Mouse (Mus musculus) lung, adult 2 months (tissue): ENCODE results near the gene Zdhhc18. TPM values are rescaled to one million over a fixed set of nuclear protein-coding genes. Genes with fewer than 3 reads are reported as not detected.

ENCODE experiments used
- DNase-seq: peaks from one replicate; pipeline ENCODE4 v3.0.0; 2022
- H3K4me1 ChIP-seq: fragments of 200-500 bp; 2 replicates; pipeline ENCODE4 v1.6.1; 2011; ENCODE audit warnings: low read length; ENCODE audit not compliant: control insufficient read depth, insufficient read depth
- H3K4me3 ChIP-seq: fragments of 200-500 bp; replicated peaks from 2 replicates; pipeline ENCODE3; 2011; ENCODE audit warnings: low read depth, mild to moderate bottlenecking, control low read depth, low read length; ENCODE audit errors: extremely low read depth
- CTCF ChIP-seq: fragments of 200-500 bp; IDR thresholded peaks from 2 replicates; pipeline ENCODE4 v1.5.1; 2011; ENCODE audit warnings: mild to moderate bottlenecking, low read length, control low read depth; ENCODE audit not compliant: insufficient read depth
- POLR2A ChIP-seq: fragments of 200-500 bp; IDR thresholded peaks from 2 replicates; pipeline ENCODE4 v1.6.1; 2011; ENCODE audit warnings: low read depth, mild to moderate bottlenecking, control low read depth, low read length, borderline replicate concordance; ENCODE audit errors: extremely low read depth
- WGBS: fragments of 180-500 bp; shearing (Covaris S2); methylation state at CpG from one replicate; pipeline ENCODE4 v1.1.7; 2018; 5-methylcytosine and 5-hydroxymethylcytosine counted together
- polyA plus RNA-seq: library from polyadenylated mRNA; depleted of rRNA; stranded (reverse); fragments of >200 nt; gene quantifications from 2 replicates; pipeline ENCODE4 v1.2.3, GENCODE M21; 2012

Zdhhc18 gene
- polyA plus RNA-seq, 1 experiment = 85.6 TPM

DNA sequence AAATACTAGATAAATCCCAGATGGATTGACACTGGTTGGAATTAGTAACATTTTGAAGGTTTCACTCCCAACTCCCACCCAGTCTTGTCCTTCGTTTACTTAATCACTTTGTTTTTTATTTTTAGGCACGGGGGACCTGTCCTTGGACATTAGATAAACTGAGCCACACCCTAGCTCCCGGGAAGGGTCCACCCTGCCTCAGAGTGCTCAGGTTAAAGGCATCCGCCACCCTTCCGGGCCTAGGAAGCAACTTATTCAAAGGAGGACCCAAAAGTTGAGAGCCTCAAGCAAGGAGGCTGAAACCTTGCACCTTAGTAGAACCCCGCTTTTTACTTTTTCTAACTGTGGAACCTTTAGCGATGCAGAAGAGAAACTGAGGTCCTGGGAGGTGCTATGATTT lies 50.8 kb downstream of the Zdhhc18 start:
- peak overlapping the region; percentile 77 for H3K4me3 ChIP-seq
- WGBS = 18% methylated on average over 7 of the region's 7 CpGs
- H3K4me1 ChIP-seq = peaks cover 6% of the 10 kb centered on the region
- TF ChIP-seq CTCF (no peak), POLR2A (no peak)
- DNase-seq = no peak

DNA sequence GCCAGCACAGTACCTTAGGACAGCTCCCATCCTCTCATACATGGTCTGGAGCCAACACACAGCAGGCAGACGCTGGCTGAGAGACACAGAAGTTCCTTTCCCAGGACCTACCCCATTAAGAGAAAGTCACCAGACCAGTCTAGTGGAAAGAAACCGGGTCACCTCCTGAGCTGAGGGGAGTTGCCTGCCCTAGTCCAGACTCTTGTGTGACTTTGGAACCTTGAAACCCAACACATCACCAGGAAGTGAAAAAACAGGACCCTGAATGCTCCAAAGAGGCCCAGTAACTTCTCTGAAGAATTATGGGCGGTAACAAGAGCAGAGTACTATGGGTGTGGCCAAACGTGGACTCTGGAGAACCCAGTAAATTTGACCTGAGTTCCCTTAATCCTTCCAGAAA lies 51.3 kb downstream of the Zdhhc18 start:
- 38% methylated on average over 4 of the region's 4 CpGs for whole genome bisulfite sequencing
- no peak for DNase-seq
- Histone ChIP-seq H3K4me1 (peaks cover 6% of the 10 kb centered on the region), H3K4me3 (no peak overlapping the region)
- no peak for TF ChIP-seq CTCF

DNA sequence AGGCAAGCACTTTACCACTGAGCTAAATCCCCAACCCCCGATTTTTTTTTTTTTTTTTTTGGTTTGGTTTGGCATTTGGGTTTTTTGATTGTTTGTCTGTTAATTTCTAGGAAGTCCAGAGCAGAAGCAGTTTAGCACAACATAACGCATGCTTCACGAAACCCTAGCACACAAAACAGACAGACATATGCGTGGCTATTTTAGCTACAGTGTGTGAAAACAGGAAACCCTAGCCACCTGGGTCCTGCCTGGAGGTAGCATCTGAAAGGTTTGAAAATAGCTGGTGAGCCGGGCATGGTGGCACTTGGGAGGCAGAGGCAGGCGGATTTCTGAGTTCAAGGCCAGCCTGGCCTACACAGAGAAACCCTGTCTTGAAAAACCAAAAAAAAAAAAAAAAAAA lies 53.9 kb downstream of the Zdhhc18 start:
- no peak for DNase-seq
- Histone ChIP-seq H3K4me3 (no peak overlapping the region), H3K4me1 (peaks cover 6% of the 10 kb centered on the region)
- WGBS = 67% methylated on average over 6 of the region's 6 CpGs
- TF ChIP-seq CTCF (no peak), POLR2A (no peak)

DNA sequence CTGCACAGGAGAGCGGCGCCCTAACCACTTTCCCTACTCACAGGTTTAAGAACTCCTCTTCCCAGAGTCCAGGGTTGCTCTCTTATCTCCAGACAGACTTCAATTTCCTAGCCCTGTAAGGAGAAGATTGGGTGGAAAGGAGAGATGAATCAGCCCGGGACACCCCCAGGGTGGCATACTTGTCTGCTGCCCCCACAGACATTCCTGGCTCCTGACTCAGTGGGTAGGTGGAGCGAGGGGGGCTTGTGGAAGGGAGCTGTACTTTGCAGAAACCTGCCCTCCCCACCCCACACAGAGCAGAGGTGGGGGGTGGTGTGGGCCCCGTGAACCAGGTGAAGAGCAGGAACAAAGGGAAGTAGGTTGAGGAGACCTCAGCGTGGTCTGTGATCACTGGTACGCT lies 54.4 kb downstream of the Zdhhc18 start:
- TF ChIP-seq POLR2A (no peak), CTCF (no peak)
- H3K4me3 ChIP-seq = no peak overlapping the region
- 63% methylated on average over 7 of the region's 7 CpGs for WGBS
- H3K4me1 ChIP-seq = peaks cover 6% of the 10 kb centered on the region
- no peak for DNase-seq

DNA sequence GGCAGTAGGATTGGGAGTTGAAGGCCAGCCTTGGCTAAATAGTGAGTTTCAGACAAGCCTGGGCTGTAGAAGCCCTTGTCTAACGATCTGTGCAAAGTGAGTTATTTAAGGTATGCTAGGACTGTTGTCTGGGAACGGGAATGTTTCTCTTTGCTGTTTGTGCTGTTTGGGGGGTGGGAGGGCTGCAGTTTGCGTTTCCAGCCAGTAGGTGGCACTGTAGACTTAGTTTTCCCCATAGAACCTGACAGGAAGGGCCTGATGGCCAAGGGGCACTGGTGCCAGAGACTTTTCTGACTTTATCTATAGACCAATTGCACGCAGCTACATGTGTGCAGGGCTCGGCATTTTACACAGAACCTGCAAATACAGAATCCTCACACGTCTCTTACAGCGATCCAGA lies 57.4 kb downstream of the Zdhhc18 start:
- peak; percentile 76 for DNase-seq
- 23% methylated on average over 7 of the region's 7 CpGs for WGBS
- H3K4me3 ChIP-seq = no peak overlapping the region
- TF ChIP-seq POLR2A (no peak), CTCF (peak; percentile 97)
- no peaks in the 10 kb centered on the region for H3K4me1 ChIP-seq

DNA sequence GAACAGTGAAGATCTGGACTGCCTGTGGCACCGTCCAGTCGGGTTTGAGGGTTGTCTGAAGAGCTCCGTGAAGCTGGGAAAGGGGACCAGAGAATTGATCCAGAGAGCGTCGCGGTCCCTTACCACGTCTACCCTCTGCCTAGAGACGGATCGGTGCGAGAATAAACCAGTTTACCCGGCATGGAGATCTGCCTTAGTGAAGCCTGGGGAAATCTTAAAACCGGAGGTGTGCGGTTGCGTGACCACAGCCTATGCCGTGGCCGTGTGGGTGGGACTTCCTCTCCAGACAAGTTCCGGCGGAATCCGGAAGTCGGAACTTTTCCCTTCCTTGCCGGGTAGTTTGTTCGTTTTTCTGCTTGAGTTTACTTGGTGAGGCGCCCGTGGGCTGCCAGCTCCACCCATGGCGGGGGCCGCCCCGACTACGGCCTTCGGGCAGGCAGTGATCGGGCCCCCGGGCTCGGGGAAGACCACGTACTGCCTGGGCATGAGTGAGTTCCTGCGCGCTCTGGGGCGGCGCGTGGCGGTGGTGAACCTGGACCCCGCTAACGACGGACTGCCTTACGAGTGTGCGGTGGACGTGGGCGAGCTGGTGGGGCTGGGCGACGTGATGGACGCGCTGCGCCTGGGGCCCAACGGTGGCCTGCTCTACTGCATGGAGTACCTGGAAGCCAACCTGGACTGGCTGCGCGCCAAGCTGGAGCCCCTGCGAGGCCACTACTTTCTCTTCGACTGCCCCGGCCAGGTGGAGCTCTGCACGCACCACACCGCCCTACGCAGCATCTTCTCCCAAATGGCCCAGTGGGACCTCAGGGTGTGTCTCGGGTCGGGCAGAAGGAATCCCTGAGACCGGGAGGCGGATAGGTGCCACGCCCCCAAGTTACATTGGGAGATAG lies 65.6 kb downstream of the Zdhhc18 start, which contains the start of gene Gpn2:
Gene Gpn2, plus strand, starts transcription at position 304 of the 893 bp plus-strand sequence.
- peaks cover 3% of the 10 kb centered on the region; the same call in 1 of the 2 replicates for H3K4me1 ChIP-seq
- H3K4me3 ChIP-seq = peak within 1 kb of the TSS; percentile 84
- peak; percentile 77 for DNase-seq
- TF ChIP-seq CTCF (no peak), POLR2A (peak; percentile 65; the same call in 1 of the 2 replicates)
- WGBS = 2% methylated on average over 65 of the region's 65 CpGs

DNA sequence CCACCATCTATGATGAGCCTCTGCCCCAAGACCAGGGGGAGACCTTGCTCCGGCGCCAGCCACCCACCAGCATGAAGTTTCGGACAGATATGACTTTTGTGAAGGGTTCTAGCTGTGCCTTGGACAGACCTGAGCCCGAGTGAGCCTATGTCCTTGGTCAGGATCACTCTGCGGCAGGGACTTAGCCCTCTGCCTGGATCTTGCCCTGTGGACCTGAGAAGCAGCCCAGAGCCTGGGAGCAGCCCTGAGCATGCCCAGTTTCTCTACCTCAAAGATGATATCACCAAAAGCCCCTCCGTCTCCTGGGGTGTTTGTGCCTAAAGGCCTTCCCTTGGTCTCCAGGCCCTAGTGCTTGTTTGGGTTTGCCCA lies 66.3 kb downstream of the Zdhhc18 start:
- H3K4me1 ChIP-seq = peaks cover 3% of the 10 kb centered on the region; the same call in 1 of the 2 replicates
- DNase-seq = no peak
- H3K4me3 ChIP-seq = peak overlapping the region; percentile 84
- TF ChIP-seq POLR2A = no peak
- no peak for TF ChIP-seq CTCF
- 54% methylated on average over 6 of the region's 6 CpGs for WGBS

DNA sequence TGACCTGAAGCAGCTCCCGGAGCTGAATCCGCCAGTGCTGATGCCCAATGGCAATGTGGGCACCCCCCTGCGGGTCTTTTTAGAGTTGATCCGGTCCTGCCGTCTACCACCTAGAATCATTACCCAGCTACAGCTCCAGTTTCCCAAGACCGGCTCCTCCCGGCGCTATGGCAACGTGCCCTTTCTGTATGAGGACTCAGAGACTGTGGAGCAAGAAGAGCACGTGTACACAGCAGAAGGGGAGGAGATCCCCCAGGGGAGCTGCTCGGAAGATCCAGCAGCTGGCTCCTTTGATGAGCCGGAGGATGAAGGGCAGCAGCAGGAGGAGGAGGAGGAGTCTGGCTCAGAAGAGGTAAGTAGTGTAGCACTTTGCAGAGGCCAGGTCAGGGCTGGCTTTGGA lies 72.0 kb downstream of the Zdhhc18 start:
- Histone ChIP-seq H3K4me3 (no peak overlapping the region), H3K4me1 (no peaks in the 10 kb centered on the region)
- DNase-seq = no peak
- TF ChIP-seq CTCF (no peak), POLR2A (no peak)
- WGBS = 81% methylated on average over 12 of the region's 12 CpGs

DNA sequence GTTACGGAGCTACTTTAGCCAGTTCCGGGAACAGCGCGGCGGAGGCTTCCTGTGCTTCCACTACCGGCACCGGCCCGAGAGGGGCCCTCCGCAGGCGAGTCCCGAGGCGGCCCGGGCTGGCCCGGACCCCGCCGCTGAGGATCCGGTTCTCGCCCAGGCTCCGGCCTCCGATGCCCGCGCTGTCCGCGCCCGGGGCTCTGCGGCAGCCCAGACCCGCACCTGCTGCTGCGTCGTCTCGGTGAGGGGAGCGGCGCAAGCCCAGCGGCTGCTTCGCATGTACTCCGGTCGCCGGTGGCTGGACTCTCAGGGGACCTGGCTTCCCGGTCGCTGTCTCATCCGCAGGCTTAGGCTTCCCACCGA lies 75.1 kb downstream of the Zdhhc18 start:
- WGBS = under 1% methylated on average over 41 of the region's 41 CpGs

DNA sequence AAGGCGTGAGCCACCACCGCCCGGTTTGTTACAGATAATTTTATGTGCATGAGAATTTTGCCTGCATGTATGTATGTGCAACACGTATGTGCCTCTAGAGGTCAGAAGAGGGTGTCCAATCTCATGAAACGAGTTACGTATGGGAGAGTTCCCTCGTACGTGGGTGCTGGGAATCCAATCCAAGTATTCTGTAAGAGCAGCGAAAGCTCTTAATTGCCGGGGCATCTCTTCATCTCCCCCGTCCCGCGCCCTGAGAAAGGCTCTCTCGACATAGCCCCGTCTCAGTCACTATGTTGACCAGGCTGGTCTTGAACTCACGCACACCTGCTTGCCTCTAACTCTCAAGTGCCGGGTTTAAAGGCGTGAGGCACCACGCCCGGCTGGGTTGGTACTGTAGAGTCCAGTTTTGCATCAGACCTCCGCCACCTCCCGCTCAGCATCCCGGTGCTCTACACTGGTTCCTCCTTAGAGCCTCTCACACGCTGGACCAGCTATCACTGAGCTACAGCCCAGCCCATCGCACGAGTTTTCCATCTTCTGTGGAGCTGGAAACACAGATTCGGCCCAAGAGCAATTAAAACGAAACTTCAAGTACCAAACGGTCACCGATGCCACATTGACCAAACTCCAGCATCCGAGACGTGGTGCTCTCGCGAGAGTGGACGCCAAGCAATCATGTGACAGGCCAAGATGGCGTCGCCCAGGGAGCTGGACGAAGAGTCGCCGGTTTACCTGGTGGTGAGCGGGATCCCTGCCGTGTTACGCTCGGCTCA lies 75.7 kb downstream of the Zdhhc18 start, which contains the start of gene Gpatch3:
Gene Gpatch3, plus strand, starts transcription at position 676 of the 773 bp plus-strand sequence.
- Histone ChIP-seq H3K4me1 (no peaks in the 10 kb centered on the region), H3K4me3 (peak within 1 kb of the TSS; percentile 80)
- TF ChIP-seq CTCF (no peak), POLR2A (peak; percentile 90; the same call in 1 of the 2 replicates)
- 3% methylated on average over 44 of the region's 44 CpGs for WGBS
- peak; percentile 92 for DNase-seq

More for the DNA sequence above, 75.1 kb downstream of the Zdhhc18 start:
- Histone ChIP-seq H3K4me3 (peak overlapping the region; percentile 80), H3K4me1 (no peaks in the 10 kb centered on the region)
- DNase-seq = no peak
- no peak for TF ChIP-seq POLR2A
- TF ChIP-seq CTCF = no peak
